Mouse (Mus musculus): ENCODE data around the gene Slc25a13.

Gene Slc25a13

GRCm38 (mm10) chr6:6167339-6168126, 49.4 kb downstream of the Slc25a13 start:
- no peak for DNase-seq (ENCODE audit: low spot score in 2 of 2)

GRCm38 (mm10) chr6:6162993-6163623, 53.9 kb downstream of the Slc25a13 start:
- no peak for DNase-seq (ENCODE audit: low spot score in 2 of 2)

- DNase-seq (ENCODE audit: low spot score in 2 of 2): no peak
These were observed 54.8 kb downstream of the Slc25a13 start for GRCm38 (mm10) chr6:6162146-6162545.

- no peak for DNase-seq (ENCODE audit: low spot score in 2 of 2)
These were observed 56.1 kb downstream of the Slc25a13 start for GRCm38 (mm10) chr6:6160645-6161426.

- no peak for DNase-seq (ENCODE audit: low spot score in 2 of 2)
These were observed 57.6 kb downstream of the Slc25a13 start for GRCm38 (mm10) chr6:6159221-6159859.

- no peak for DNase-seq (ENCODE audit: low spot score in 2 of 2)
These were observed 63.5 kb downstream of the Slc25a13 start for GRCm38 (mm10) chr6:6153426-6153825.

- DNase-seq (ENCODE audit: low spot score in 2 of 2): no peak
These were observed 66.2 kb downstream of the Slc25a13 start for GRCm38 (mm10) chr6:6150811-6151210.

GRCm38 (mm10) chr6:6149751-6150150, 67.2 kb downstream of the Slc25a13 start:
- DNase-seq (ENCODE audit: low spot score in 2 of 2): no peak

GRCm38 (mm10) chr6:6149329-6149728, 67.6 kb downstream of the Slc25a13 start:
- DNase-seq (ENCODE audit: low spot score in 2 of 2): no peak

GRCm38 (mm10) chr6:6145412-6145811, 71.6 kb downstream of the Slc25a13 start:
- no peak for DNase-seq (ENCODE audit: low spot score in 2 of 2)

GRCm38 (mm10) chr6:6143525-6143924, 73.4 kb downstream of the Slc25a13 start:
- DNase-seq (ENCODE audit: low spot score in 2 of 2): no peak

- no peak for DNase-seq (ENCODE audit: low spot score in 2 of 2)
These were observed 76.6 kb downstream of the Slc25a13 start for GRCm38 (mm10) chr6:6140370-6140769.

GRCm38 (mm10) chr6:6139061-6139460, 77.9 kb downstream of the Slc25a13 start:
- DNase-seq (ENCODE audit: low spot score in 2 of 2): no peak

GRCm38 (mm10) chr6:6136812-6137211, 80.2 kb downstream of the Slc25a13 start:
- no peak for DNase-seq (ENCODE audit: low spot score in 2 of 2)

GRCm38 (mm10) chr6:6134935-6135334, 82.0 kb downstream of the Slc25a13 start:
- no peak for DNase-seq (ENCODE audit: low spot score in 2 of 2)

- DNase-seq (ENCODE audit: low spot score in 2 of 2): no peak
These were observed 83.4 kb downstream of the Slc25a13 start for GRCm38 (mm10) chr6:6133556-6134050.

- no peak for DNase-seq (ENCODE audit: low spot score in 2 of 2)
These were observed 84.9 kb downstream of the Slc25a13 start for GRCm38 (mm10) chr6:6132047-6132446.

- DNase-seq (ENCODE audit: low spot score in 2 of 2): no peak
These were observed 91.4 kb downstream of the Slc25a13 start for GRCm38 (mm10) chr6:6125620-6126019.

GRCm38 (mm10) chr6:6121904-6122303, 95.1 kb downstream of the Slc25a13 start:
- no peak for DNase-seq (ENCODE audit: low spot score in 2 of 2)

- DNase-seq (ENCODE audit: low spot score in 2 of 2): no peak
These were observed 96.1 kb downstream of the Slc25a13 start for GRCm38 (mm10) chr6:6120841-6121240.

GRCm38 (mm10) chr6:6115771-6116170, 101.2 kb downstream of the Slc25a13 start:
- DNase-seq (ENCODE audit: low spot score in 2 of 2): no peak

GRCm38 (mm10) chr6:6113776-6114175, 103.2 kb downstream of the Slc25a13 start:
- DNase-seq (ENCODE audit: low spot score in 2 of 2): no peak

Measured in cerebellum, postnatal 4 days (tissue).